31 mouse cellular contexts compared by ENCODE assay signal in genomic region chr10:117626297-117626613, GRCm38 (mm10).
"Had no signal": no experiment of that assay in that cellular context is flagged by ENCODE, and none has a peak within 500 bp of the region (broad histone marks: within the 10 kb centered on the region; RNA-seq: fewer than 3 reads in every experiment).

No protein-coding gene starts in this region.

- ATAC-seq: hindbrain, embryonic 16.5 days; hindbrain, postnatal 0 days had no signal

- H3K36me3 ChIP-seq: heart, embryonic 12.5 days; heart, embryonic 13.5 days; heart, embryonic 15.5 days; hindbrain, embryonic 10.5 days; hindbrain, embryonic 12.5 days; hindbrain, embryonic 13.5 days; hindbrain, embryonic 15.5 days; intestine, embryonic 15.5 days; kidney, embryonic 15.5 days had no signal

- H3K4me3 ChIP-seq: heart, embryonic 12.5 days; heart, embryonic 13.5 days; heart, embryonic 15.5 days; hindbrain, embryonic 10.5 days; hindbrain, embryonic 12.5 days; hindbrain, embryonic 13.5 days; hindbrain, embryonic 15.5 days; intestine, embryonic 15.5 days; kidney, embryonic 15.5 days; layer of hippocampus, adult 2 months; left cerebral cortex, adult 2 months had no signal

- H3K4me2 ChIP-seq: heart, embryonic 12.5 days; heart, embryonic 13.5 days; heart, embryonic 15.5 days; hindbrain, embryonic 12.5 days; hindbrain, embryonic 13.5 days; hindbrain, embryonic 14.5 days; hindbrain, embryonic 15.5 days; intestine, embryonic 15.5 days had no signal

- H3K9me3 ChIP-seq: heart, embryonic 12.5 days; heart, embryonic 13.5 days; heart, embryonic 15.5 days; hindbrain, embryonic 10.5 days; hindbrain, embryonic 12.5 days; hindbrain, embryonic 13.5 days; hindbrain, embryonic 15.5 days; intestine, embryonic 15.5 days; kidney, embryonic 15.5 days had no signal

- H3K27ac ChIP-seq: heart, embryonic 13.5 days; heart, embryonic 15.5 days; hindbrain, embryonic 10.5 days; hindbrain, embryonic 12.5 days; hindbrain, embryonic 13.5 days; hindbrain, embryonic 14.5 days; hindbrain, embryonic 15.5 days; hindbrain, postnatal 0 days; intestine, embryonic 15.5 days; kidney, embryonic 15.5 days; kidney, postnatal 0 days; layer of hippocampus, adult 2 months; left cerebral cortex, adult 2 months had no signal

- DNase-seq: heart, postnatal 10 days; heart, postnatal 14 days; heart, postnatal 36 days; heart, postnatal 4 days; kidney, adult 11 months; kidney, adult 18-20 months; kidney, adult 2 months; kidney, adult 8-10 months; kidney, adult 9 months; kidney, postnatal 10 days; kidney, postnatal 14 days; kidney, postnatal 25 days; kidney, postnatal 36 days; kidney, postnatal 4 days; layer of hippocampus, adult 9-11 months; layer of hippocampus, postnatal 36 days had no signal

- H3K9ac ChIP-seq: heart, embryonic 12.5 days; heart, embryonic 13.5 days; heart, embryonic 15.5 days; hindbrain, embryonic 12.5 days; hindbrain, embryonic 13.5 days; hindbrain, embryonic 14.5 days; hindbrain, embryonic 15.5 days; intestine, embryonic 15.5 days; kidney, embryonic 15.5 days had no signal
